Mouse (Mus musculus) induced T-regulatory cell, adult 2 months (primary cell): ENCODE measurements around the gene Lrrc1.
A peak's percentile ranks its signal among the peaks of the same experiment; 100 is the strongest.

Source experiments
- DNase-seq: peaks from one replicate; pipeline ENCODE4 v3.0.0-alpha.2; 2012; ENCODE audit warnings: low read depth

The Lrrc1 gene

DNA sequence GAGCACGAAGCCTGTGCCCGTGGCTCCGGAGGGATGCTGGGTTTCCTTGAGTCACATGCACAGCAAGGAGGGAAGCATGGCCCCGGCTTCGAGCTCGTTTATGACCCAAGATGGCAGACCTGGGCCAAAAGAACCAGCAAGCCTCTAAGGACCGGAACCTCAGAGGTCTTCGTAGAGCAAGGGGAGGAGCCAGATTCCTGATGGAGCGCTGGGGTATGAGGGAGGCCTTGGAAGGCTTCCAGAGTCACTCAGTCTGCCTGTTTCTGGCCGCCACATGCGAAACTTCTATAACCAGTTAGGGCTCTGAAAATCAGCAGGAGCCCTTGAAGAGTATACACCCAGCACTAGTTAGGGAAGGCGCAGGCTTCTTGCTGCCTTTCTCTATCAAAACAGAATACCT, 159.1 kb downstream of the Lrrc1 start:
- DNase-seq: no peak

- no peak for DNase-seq
Measured at GRCm38 (mm10) chr9:77384651-77385050, 160.0 kb downstream of the Lrrc1 start.

DNA sequence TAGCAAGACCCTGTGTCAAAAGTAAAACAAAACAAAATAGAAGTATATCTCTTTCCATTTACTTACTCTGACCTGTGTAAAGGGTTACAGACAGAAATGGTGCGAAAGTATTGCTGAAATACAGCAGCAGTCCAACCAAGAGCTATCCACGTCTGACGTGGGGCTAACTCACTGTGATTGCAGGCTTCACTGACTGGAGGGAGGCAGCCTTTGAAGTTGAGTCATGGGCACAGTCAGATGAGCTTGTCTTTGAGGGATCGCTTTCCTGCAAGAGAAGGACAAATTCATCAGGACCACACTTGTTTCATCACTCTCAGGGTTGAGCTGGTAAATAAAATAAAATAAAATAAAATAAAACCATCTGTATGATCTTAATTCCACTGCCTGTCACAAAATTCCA, 160.7 kb downstream of the Lrrc1 start:
- DNase-seq: no peak

- no peak for DNase-seq
Measured at GRCm38 (mm10) chr9:77382514-77382913, 162.2 kb downstream of the Lrrc1 start.

DNA sequence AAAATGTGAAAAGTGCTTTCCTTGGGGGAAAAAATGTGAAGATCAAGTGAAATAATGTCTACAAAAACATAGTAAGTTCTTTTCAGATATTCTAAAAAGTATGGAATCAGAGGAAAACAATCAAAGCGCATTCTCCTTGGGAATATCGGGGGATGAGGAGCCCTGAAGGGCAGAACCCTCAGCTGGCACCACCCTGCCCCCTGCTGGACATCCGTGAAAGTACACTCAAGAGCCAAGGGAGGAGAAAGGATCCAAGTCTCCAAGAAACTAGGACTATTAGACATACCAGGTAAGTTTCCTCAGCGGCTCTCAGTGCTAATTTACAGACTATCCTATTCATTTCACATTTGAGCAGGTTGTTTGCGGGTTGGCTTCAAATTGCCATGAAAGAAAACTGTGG, 163.1 kb downstream of the Lrrc1 start:
- DNase-seq: peak; percentile 45
